Mouse (Mus musculus) liver, embryonic 12.5 days (tissue): ENCODE data around the gene Gm14408. TPM values are rescaled to one million over a fixed set of nuclear protein-coding genes. Genes with fewer than 3 reads are reported as not detected.
"Not testable (repeated sequence)": the region's sequence is repeated elsewhere in the genome, so short reads cannot be mapped to it uniquely, and the experiment has no call there.

ENCODE experiments used
- ATAC-seq: fragments of 200-750 bp; cut with Nextera tagmentation; 2 replicates; pipeline ENCODE4 v1.8.0; 2017; ENCODE audit warnings: moderate number of reproducible peaks, mild to moderate bottlenecking, moderate library complexity
- H3K27ac ChIP-seq: fragments of 300-500 bp; sonication (generic); 2 replicates; pipeline ENCODE4 v1.5.1; 2016; ENCODE audit warnings: mild to moderate bottlenecking
- H3K27me3 ChIP-seq: fragments of 300-500 bp; sonication (generic); replicated peaks from 2 replicates; pipeline ENCODE4 v1.6.1; 2016; ENCODE audit warnings: mild to moderate bottlenecking, moderate library complexity
- H3K36me3 ChIP-seq: fragments of 300-500 bp; sonication (generic); 2 replicates; pipeline ENCODE4 v1.6.1; 2016; ENCODE audit warnings: mild to moderate bottlenecking, moderate library complexity
- H3K4me1 ChIP-seq: fragments of 300-500 bp; sonication (generic); 2 replicates; pipeline ENCODE4 v1.6.1; 2016
- H3K4me2 ChIP-seq: fragments of 300-500 bp; sonication (generic); 2 replicates; pipeline ENCODE4 v1.6.1; 2016; ENCODE audit warnings: mild to moderate bottlenecking, moderate library complexity
- H3K4me3 ChIP-seq: fragments of 300-500 bp; sonication (generic); 2 replicates; pipeline ENCODE4 v1.5.1; 2016; ENCODE audit warnings: mild to moderate bottlenecking, moderate library complexity
- H3K9ac ChIP-seq: fragments of 300-500 bp; sonication (generic); 2 replicates; pipeline ENCODE4 v1.6.1; 2016; ENCODE audit warnings: mild to moderate bottlenecking, moderate library complexity
- H3K9me3 ChIP-seq: fragments of 300-500 bp; sonication (generic); replicated peaks from 2 replicates; pipeline ENCODE4 v1.6.1; 2016; ENCODE audit warnings: mild to moderate bottlenecking, moderate library complexity
- WGBS: fragments of 180-500 bp; shearing (Covaris S2); methylation state at CpG from one replicate; pipeline ENCODE4 v1.1.7; 2016; ENCODE audit not compliant: insufficient replicate concordance; 5-methylcytosine and 5-hydroxymethylcytosine counted together
- polyA plus RNA-seq: library from polyadenylated mRNA; unstranded; fragments of >200 nt; fragmentation: Nextera tagmentation; extraction: Ambion mirVana; gene quantifications from 2 replicates; pipeline ENCODE4 v1.2.1, GENCODE M21; 2016

Gene Gm14408
- not detected in 2 replicates for polyA plus RNA-seq

GRCm38 (mm10) chr2:176830840-176831239, at the start of gene Gm14408:
Gene Gm14408, plus strand, starts transcription at chr2:176831140.
- H3K9ac ChIP-seq, H3K4me1 ChIP-seq, H3K27ac ChIP-seq, H3K36me3 ChIP-seq, H3K4me3 ChIP-seq, H3K9me3 ChIP-seq, H3K4me2 ChIP-seq, H3K27me3 ChIP-seq, ATAC-seq: not testable (repeated sequence)
- 77% methylated on average over 1 of the region's 3 CpGs for WGBS

- H3K27ac ChIP-seq, ATAC-seq, H3K36me3 ChIP-seq, H3K9me3 ChIP-seq, H3K27me3 ChIP-seq, H3K4me1 ChIP-seq: not testable (repeated sequence)
- Histone ChIP-seq H3K4me3 (peak within 1 kb of the TSS; percentile 59), H3K4me2 (peak within 1 kb of the TSS; percentile 57), H3K9ac (peak within 1 kb of the TSS; percentile 57)
- WGBS = no CpG with 5 or more reads among the region's 6 CpGs
These were observed 32.6 kb upstream of the Gm14408 start, which contains the start of gene Gm14295 for GRCm38 (mm10) chr2:176798312-176798711. Gene Gm14295, plus strand, starts transcription at chr2:176798612.

DNA sequence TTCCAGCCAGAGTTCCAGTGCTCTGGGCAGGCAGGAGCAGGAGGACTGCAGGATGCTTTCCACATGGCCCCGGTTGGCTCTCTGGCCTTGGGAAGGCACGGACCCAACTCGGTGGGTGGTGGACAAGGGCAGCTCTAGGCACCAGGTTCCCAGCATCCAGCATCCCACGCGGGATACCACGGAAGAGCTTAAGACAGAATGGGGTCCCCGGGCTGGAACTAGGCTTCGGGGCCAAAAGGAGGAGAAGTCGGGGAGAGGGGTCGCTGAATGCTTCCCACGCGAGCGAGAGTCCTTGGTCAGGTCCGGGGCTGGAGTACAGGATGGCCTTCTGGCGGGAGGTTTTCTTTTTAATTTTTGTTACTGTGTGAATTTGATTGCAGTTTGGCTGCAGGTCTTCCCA, 32.2 kb upstream of the Gm14408 start:
- H3K4me3 ChIP-seq = peak overlapping the region; percentile 59
- not testable (repeated sequence) for ATAC-seq, H3K27ac ChIP-seq, H3K36me3 ChIP-seq, H3K9me3 ChIP-seq, H3K27me3 ChIP-seq, H3K4me1 ChIP-seq
- 14% methylated on average over 14 of the region's 15 CpGs for WGBS
- peak overlapping the region; percentile 57 for H3K9ac ChIP-seq
- peak overlapping the region; percentile 57 for H3K4me2 ChIP-seq

Other genes with a start within 250 kb of the Gm14408 start
- gene Gm14308, start 194.8 kb upstream of the Gm14408 start, polyA plus RNA-seq = 3.8 and 5.3 TPM in 2 replicates
- 3.9 and 4.0 TPM in 2 replicates for gene Zfp973, start 160.6 kb upstream of the Gm14408 start, polyA plus RNA-seq
- 7.4 and 7.8 TPM in 2 replicates for gene Gm14305, start 122.8 kb upstream of the Gm14408 start, polyA plus RNA-seq
- 4.4 and 6.4 TPM in 2 replicates for gene Gm14295, start 32.5 kb upstream of the Gm14408 start, polyA plus RNA-seq
- 1.9 and 2.7 TPM in 2 replicates for gene Gm14296, start 96.7 kb downstream of the Gm14408 start, polyA plus RNA-seq
- 3.7 and 4.3 TPM in 2 replicates for gene Gm14419, start 169.8 kb downstream of the Gm14408 start, polyA plus RNA-seq
- gene Gm14401, start 243.2 kb downstream of the Gm14408 start, polyA plus RNA-seq = not detected in 2 replicates